Mouse (Mus musculus): ENCODE measurements around the gene Fam19a4.

DNA sequence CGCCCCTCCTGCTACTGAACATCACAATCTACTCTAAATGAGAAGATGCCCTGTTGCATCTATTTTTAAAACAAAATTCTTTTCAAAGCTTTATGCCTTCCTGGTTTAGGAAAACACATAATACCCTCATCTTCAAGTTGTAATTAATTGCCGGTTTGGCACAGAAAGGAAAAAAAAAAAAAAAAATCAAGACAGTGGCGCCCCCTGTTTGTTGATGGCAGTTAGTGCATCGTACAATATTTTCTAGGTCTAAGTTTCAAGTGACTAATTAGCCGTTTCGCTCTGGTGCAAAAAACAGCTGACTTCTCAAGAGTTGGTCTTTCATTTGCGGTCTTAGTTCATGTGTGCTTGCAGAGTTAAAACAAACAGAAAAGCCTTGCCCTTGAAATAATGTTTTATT, 207.1 kb downstream of the Fam19a4 start:
- TF ChIP-seq CTCF (IDR thresholded peaks at IDR 0.05; ENCODE audit: control insufficient read depth, insufficient read depth, low read length) = no peak
- no peak for TF ChIP-seq POLR2A (IDR thresholded peaks at IDR 0.05; ENCODE audit: borderline replicate concordance, control insufficient read depth, low read depth, low read length)
